Mouse (Mus musculus) retina, adult 2 months (tissue): ENCODE data around the gene Dynll2.
"Not testable (repeated sequence)": the region's sequence is repeated elsewhere in the genome, so short reads cannot be mapped to it uniquely, and the experiment has no call there.

Source experiments
- DNase-seq: peaks from one replicate; pipeline ENCODE4 v3.0.0-alpha.2; 2012; ENCODE audit warnings: low read depth, low spot score

Dynll2 gene

GRCm38 (mm10) chr11:87991806-87992205 lies 4.5 kb upstream of the Dynll2 start:
- no peak for DNase-seq

GRCm38 (mm10) chr11:87987861-87988260 lies 528 bp upstream of the Dynll2 start:
- no peak for DNase-seq

- DNase-seq = no peak
Measured at GRCm38 (mm10) chr11:87986141-87986741, 1.1 kb downstream of the Dynll2 start.

- no peak for DNase-seq
Measured at GRCm38 (mm10) chr11:87985643-87986042, 1.7 kb downstream of the Dynll2 start.

- no peak for DNase-seq
Measured at GRCm38 (mm10) chr11:87984571-87984970, 2.8 kb downstream of the Dynll2 start.

- DNase-seq = no peak
Measured at GRCm38 (mm10) chr11:87978905-87979304, 8.4 kb downstream of the Dynll2 start.

GRCm38 (mm10) chr11:87977021-87977420 lies 10.3 kb downstream of the Dynll2 start:
- not testable (repeated sequence) for DNase-seq

- DNase-seq = peak; percentile 32
Measured at GRCm38 (mm10) chr11:87974477-87975181, 12.7 kb downstream of the Dynll2 start.

GRCm38 (mm10) chr11:87973559-87974305 lies 13.6 kb downstream of the Dynll2 start:
- no peak for DNase-seq

GRCm38 (mm10) chr11:87972829-87973228 lies 14.5 kb downstream of the Dynll2 start:
- DNase-seq = no peak

- DNase-seq = no peak
Measured at GRCm38 (mm10) chr11:87968356-87969122, 18.8 kb downstream of the Dynll2 start.

- DNase-seq = peak; percentile 64
Measured at GRCm38 (mm10) chr11:87967692-87968289, 19.5 kb downstream of the Dynll2 start.

- DNase-seq = no peak
Measured at GRCm38 (mm10) chr11:87966214-87966613, 21.1 kb downstream of the Dynll2 start.

- no peak for DNase-seq
Measured at GRCm38 (mm10) chr11:87965293-87965692, 22.0 kb downstream of the Dynll2 start.

GRCm38 (mm10) chr11:87957066-87957465 lies 30.3 kb downstream of the Dynll2 start:
- no peak for DNase-seq

- DNase-seq = no peak
Measured at GRCm38 (mm10) chr11:87955144-87955543, 32.2 kb downstream of the Dynll2 start.

GRCm38 (mm10) chr11:87949990-87950389 lies 37.3 kb downstream of the Dynll2 start:
- DNase-seq = no peak

GRCm38 (mm10) chr11:87935467-87935866 lies 51.9 kb downstream of the Dynll2 start:
- DNase-seq = no peak

GRCm38 (mm10) chr11:87933731-87934130 lies 53.6 kb downstream of the Dynll2 start:
- no peak for DNase-seq

- DNase-seq = no peak
Measured at GRCm38 (mm10) chr11:87930348-87930747, 57.0 kb downstream of the Dynll2 start.
